Mouse (Mus musculus) stomach, postnatal 0 days (tissue): ENCODE data around the gene Mmp19.

Experiments used
- CTCF ChIP-seq: IDR thresholded peaks from 2 replicates; pipeline ENCODE4 v1.5.1; 2016; ENCODE audit warnings: antibody characterized with exemption, low read depth, mild to moderate bottlenecking, moderate library complexity
- EP300 ChIP-seq: optimal IDR thresholded peaks from 2 replicates; pipeline ENCODE3; 2016; ENCODE audit warnings: antibody characterized with exemption

GRCm38 (mm10) chr10:128790398-128791124, at the start of gene Mmp19:
- TF ChIP-seq CTCF (no peak), EP300 (no peak)
